Mouse (Mus musculus): ENCODE measurements around the gene Krtap13-1. TPM values are rescaled to one million over a fixed set of nuclear protein-coding genes. Genes with fewer than 3 reads are reported as not detected.

Krtap13-1 gene
- not detected in 2 replicates for polyA plus RNA-seq (2012; ENCODE audit: low replicate concordance)

DNA sequence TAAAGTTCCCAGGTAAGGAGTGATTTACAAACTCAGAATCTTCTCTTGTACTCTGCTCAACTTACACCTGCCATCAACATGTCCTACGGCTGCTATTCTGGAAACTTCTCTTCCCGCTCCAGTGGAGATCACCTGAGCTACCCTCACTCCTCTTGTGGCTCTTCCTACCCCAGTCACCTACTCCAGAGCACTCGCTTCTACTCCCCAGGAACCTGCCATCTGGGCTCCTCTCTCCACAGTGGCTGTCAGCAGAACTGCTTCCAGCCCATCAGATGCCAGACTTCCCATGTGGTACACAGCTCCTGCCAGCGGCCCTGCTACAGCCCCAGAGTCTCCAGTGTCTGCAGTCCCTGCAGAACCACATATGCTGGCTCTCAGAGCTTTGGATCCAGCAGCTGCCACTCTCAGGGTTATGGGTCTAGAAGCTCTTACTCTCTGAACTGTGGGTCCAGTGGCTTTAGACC lies at the start of gene Krtap13-1:
TSS of gene Krtap13-1 (plus strand) at position 51 of the 464 bp plus-strand sequence.

DNA sequence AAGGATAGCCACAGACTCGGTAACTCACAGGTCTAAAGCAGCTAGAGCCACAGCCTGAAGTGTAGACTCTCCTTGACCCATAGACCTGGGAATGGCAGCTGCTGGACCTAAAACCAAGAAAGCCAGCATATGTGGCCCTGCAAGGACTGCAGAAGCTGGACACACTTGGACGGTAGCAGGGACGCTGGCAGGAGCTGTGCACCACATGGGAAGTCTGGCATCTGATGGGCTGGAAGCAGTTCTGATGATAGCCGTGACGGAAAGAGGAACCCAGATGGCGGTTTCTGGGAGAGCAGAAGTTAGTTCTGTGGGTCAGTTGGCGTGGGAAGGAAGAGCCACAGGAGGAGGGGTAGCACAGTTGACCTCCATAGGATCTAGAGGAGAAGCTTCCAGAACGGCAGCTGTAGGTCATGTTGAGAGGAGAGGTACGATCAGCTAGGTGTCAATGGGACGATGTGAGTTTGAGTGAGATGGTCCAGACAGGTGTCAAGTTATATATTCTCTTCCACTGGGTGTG lies 21.1 kb upstream of the Krtap13-1 start, which contains the start of gene 2310061N02Rik:
TSS of gene 2310061N02Rik (minus strand) at position 467 of the 517 bp plus-strand sequence.

DNA sequence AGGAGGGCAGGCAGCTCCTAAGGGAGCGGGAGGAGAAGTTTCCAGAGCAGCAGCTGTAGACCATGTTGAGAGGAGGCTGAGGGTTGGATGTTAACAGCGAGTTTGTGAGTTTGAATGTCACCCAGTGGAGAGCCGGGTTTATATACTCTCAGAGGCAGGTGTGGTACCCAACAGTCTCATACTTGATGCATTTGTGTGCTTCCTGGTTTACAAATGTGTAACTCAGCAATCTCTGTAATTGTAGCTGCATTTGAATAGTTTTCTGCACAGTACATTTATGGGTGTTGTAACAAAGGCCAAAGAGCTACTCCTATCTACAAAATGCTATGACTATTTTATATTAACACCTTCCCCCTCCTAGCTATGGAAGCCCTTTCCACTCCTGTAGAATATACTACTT lies 22.9 kb downstream of the Krtap13-1 start, which contains the start of gene Krtap13:
TSS of gene Krtap13 (minus strand) at position 101 of the 400 bp plus-strand sequence.

DNA sequence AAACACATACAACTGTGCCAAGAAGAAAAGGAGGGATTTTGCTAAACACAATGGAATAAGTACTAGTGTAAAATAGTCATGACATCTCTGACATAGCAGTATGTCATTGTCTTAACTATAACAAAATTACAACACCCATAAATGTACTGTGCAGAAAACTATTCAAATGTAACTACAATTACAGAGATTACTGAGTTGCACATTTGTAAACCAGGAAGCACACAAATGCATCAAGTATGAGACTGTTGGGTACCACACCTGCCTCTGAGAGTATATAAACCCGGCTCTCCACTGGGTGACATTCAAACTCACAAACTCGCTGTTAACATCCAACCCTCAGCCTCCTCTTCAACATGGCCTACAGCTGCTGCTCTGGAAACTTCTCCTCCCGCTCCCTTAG lies 29.9 kb downstream of the Krtap13-1 start, which contains the start of gene 2310034C09Rik:
TSS of gene 2310034C09Rik (plus strand) at position 301 of the 400 bp plus-strand sequence.

DNA sequence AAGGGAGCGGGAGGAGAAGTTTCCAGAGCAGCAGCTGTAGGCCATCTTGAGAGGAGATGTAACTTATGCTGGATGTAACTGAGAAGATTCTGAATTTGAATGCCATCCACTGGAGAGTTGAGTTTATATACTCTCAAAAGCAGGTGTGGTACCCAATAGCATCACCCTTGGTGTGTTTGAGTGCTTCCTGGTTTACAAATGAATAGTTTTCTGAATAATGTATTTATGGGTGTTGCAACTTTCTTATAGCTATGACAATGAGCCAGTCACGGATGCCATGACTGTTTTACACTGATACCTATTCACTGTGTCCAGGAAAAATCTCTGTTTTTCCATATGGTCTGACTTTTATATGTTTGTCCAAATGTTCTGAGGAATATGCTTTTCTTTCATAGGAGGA lies 45.4 kb downstream of the Krtap13-1 start, which contains the start of gene 2310057N15Rik:
TSS of gene 2310057N15Rik (minus strand) at position 101 of the 400 bp plus-strand sequence.

DNA sequence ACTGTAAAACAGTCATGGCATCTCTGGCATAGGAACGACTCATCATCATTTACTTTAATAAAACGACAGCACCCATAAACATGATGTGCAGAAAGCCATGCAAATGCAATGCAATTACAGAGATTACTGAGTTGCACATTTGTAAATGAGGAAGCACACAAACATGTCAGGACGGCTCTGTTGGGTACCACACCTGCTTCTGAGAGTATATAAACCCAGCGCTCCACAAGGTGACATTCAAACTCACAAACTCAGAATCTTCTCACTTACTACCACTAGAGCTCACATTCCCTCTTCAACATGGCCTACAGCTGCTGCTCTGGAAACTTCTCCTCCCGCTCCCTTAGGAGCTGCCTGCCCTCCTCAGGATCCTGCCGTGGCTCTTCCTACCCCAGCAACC lies 48.9 kb downstream of the Krtap13-1 start, which contains the start of gene Gm5965:
TSS of gene Gm5965 (plus strand) at position 301 of the 400 bp plus-strand sequence.

Other genes starting within 250 kb of the Krtap13-1 start
- not detected in 2 replicates for gene Cldn17, start 221.9 kb upstream of the Krtap13-1 start, polyA plus RNA-seq (2012; ENCODE audit: low replicate concordance)
- gene Cldn8, start 165.7 kb upstream of the Krtap13-1 start, polyA plus RNA-seq (2012; ENCODE audit: low replicate concordance): not detected in 2 replicates
- not detected in 2 replicates for gene Krtap24-1, start 116.6 kb upstream of the Krtap13-1 start, polyA plus RNA-seq (2012; ENCODE audit: low replicate concordance)
- not detected in 2 replicates for gene 2310079G19Rik, start 101.2 kb upstream of the Krtap13-1 start, polyA plus RNA-seq (2012; ENCODE audit: low replicate concordance)
- gene Krtap26-1, start 81.1 kb upstream of the Krtap13-1 start, polyA plus RNA-seq (2012; ENCODE audit: low replicate concordance): not detected in 2 replicates
- gene Krtap27-1, start 57.2 kb upstream of the Krtap13-1 start, polyA plus RNA-seq (2012; ENCODE audit: low replicate concordance): not detected in 2 replicates
- not detected in 2 replicates for gene 2310061N02Rik, start 20.9 kb upstream of the Krtap13-1 start, polyA plus RNA-seq (2012; ENCODE audit: low replicate concordance)
- not detected in 2 replicates for gene Krtap13, start 22.8 kb downstream of the Krtap13-1 start, polyA plus RNA-seq (2012; ENCODE audit: low replicate concordance)
- not detected in 2 replicates for gene 2310034C09Rik, start 30.0 kb downstream of the Krtap13-1 start, polyA plus RNA-seq (2012; ENCODE audit: low replicate concordance)
- gene 2310057N15Rik, start 45.3 kb downstream of the Krtap13-1 start, polyA plus RNA-seq (2012; ENCODE audit: low replicate concordance): not detected in 2 replicates
- gene Gm5965, start 49.0 kb downstream of the Krtap13-1 start, polyA plus RNA-seq (2012; ENCODE audit: low replicate concordance): not detected in 2 replicates
- not detected in 2 replicates for gene Gm20741, start 83.4 kb downstream of the Krtap13-1 start, polyA plus RNA-seq (2012; ENCODE audit: low replicate concordance)
- not detected in 2 replicates for gene Krtap15, start 91.4 kb downstream of the Krtap13-1 start, polyA plus RNA-seq (2012; ENCODE audit: low replicate concordance)
- gene Krtap14, start 97.3 kb downstream of the Krtap13-1 start, polyA plus RNA-seq (2012; ENCODE audit: low replicate concordance): not detected in 2 replicates
- not detected in 2 replicates for gene Krtap19-1, start 140.5 kb downstream of the Krtap13-1 start, polyA plus RNA-seq (2012; ENCODE audit: low replicate concordance)
- not detected in 2 replicates for gene Krtap19-2, start 145.4 kb downstream of the Krtap13-1 start, polyA plus RNA-seq (2012; ENCODE audit: low replicate concordance)
- gene Krtap19-3, start 149.2 kb downstream of the Krtap13-1 start, polyA plus RNA-seq (2012; ENCODE audit: low replicate concordance): not detected in 2 replicates
- not detected in 2 replicates for gene Krtap19-4, start 156.2 kb downstream of the Krtap13-1 start, polyA plus RNA-seq (2012; ENCODE audit: low replicate concordance)
- gene Krtap19-5, start 167.6 kb downstream of the Krtap13-1 start, polyA plus RNA-seq (2012; ENCODE audit: low replicate concordance): not detected in 2 replicates
- gene Krtap19-9b, start 203.4 kb downstream of the Krtap13-1 start, polyA plus RNA-seq (2012; ENCODE audit: low replicate concordance): not detected in 2 replicates
- not detected in 2 replicates for gene Krtap16-3, start 234.0 kb downstream of the Krtap13-1 start, polyA plus RNA-seq (2012; ENCODE audit: low replicate concordance)